Mouse (Mus musculus): Measurements from ENCODE around the gene Ccdc90b. TPM values are rescaled to one million over a fixed set of nuclear protein-coding genes. Genes with fewer than 3 reads are reported as not detected.

Gene Ccdc90b
- polyA plus RNA-seq, 1 experiment from 2014 or later, result 31.7 TPM

- Histone ChIP-seq H3K4me1 (replicated peaks; ENCODE audit: control insufficient read depth, insufficient read depth, low read length) (no peaks in the 10 kb centered on the region), H3K9me3 (ENCODE audit: control insufficient read depth, low read length) (no peaks in the 10 kb centered on the region), H3K27ac (ENCODE audit: low read depth, low read length) (no peak overlapping the region; the same call in 1 of the 2 replicates), H3K27me3 (replicated peaks; ENCODE audit: control insufficient read depth, insufficient read depth, low read length) (no peaks in the 10 kb centered on the region), H3K36me3 (ENCODE audit: control insufficient read depth, insufficient read depth, low read length) (no peaks in the 10 kb centered on the region), H3K4me3 (ENCODE audit: low read depth, low read length) (no peak overlapping the region), H3K9ac (ENCODE audit: low read depth, low read length) (no peak overlapping the region), H3K4me2 (no peak overlapping the region)
- peak; percentile 78 for ATAC-seq (replicated peaks; ENCODE audit: low FRiP score)
- WGBS, result 71% methylated on average over 2 of the region's 2 CpGs
- no peak for DNase-seq (ENCODE audit: low spot score)
Measured at GRCm38 (mm10) chr7:92558744-92559143, 2.2 kb upstream of the Ccdc90b start.

- Histone ChIP-seq H3K27me3 (replicated peaks; ENCODE audit: control insufficient read depth, insufficient read depth, low read length) (no peaks in the 10 kb centered on the region), H3K9me3 (ENCODE audit: control insufficient read depth, low read length) (no peaks in the 10 kb centered on the region), H3K9ac (ENCODE audit: low read depth, low read length) (no peak overlapping the region), H3K4me3 (ENCODE audit: low read depth, low read length) (no peak overlapping the region), H3K4me1 (replicated peaks; ENCODE audit: control insufficient read depth, insufficient read depth, low read length) (no peaks in the 10 kb centered on the region), H3K36me3 (ENCODE audit: control insufficient read depth, insufficient read depth, low read length) (peaks cover 7% of the 10 kb centered on the region), H3K27ac (ENCODE audit: low read depth, low read length) (no peak overlapping the region), H3K4me2 (no peak overlapping the region)
- no peak for DNase-seq (ENCODE audit: low spot score)
- no peak for ATAC-seq (replicated peaks; ENCODE audit: low FRiP score)
- WGBS, result 68% methylated on average over 1 of the region's 1 CpGs
Measured at GRCm38 (mm10) chr7:92566775-92567174, 5.8 kb downstream of the Ccdc90b start.

GRCm38 (mm10) chr7:92580491-92581207, 19.7 kb downstream of the Ccdc90b start:
- Histone ChIP-seq H3K27me3 (replicated peaks; ENCODE audit: control insufficient read depth, insufficient read depth, low read length) (no peaks in the 10 kb centered on the region), H3K9ac (ENCODE audit: low read depth, low read length) (no peak overlapping the region), H3K4me1 (replicated peaks; ENCODE audit: control insufficient read depth, insufficient read depth, low read length) (no peaks in the 10 kb centered on the region), H3K27ac (ENCODE audit: low read depth, low read length) (no peak overlapping the region), H3K9me3 (ENCODE audit: control insufficient read depth, low read length) (no peaks in the 10 kb centered on the region), H3K4me2 (no peak overlapping the region), H3K4me3 (ENCODE audit: low read depth, low read length) (no peak overlapping the region), H3K36me3 (ENCODE audit: control insufficient read depth, insufficient read depth, low read length) (no peaks in the 10 kb centered on the region)
- DNase-seq (ENCODE audit: low spot score) (no peak), ATAC-seq (replicated peaks; ENCODE audit: low FRiP score) (no peak)
- WGBS, result 95% methylated on average over 5 of the region's 5 CpGs

GRCm38 (mm10) chr7:92583567-92583966, 22.6 kb downstream of the Ccdc90b start:
- H3K4me2 ChIP-seq, result no peak overlapping the region
- H3K9me3 ChIP-seq (ENCODE audit: control insufficient read depth, low read length), result no peaks in the 10 kb centered on the region
- no peak for DNase-seq (ENCODE audit: low spot score)
- H3K27ac ChIP-seq (ENCODE audit: low read depth, low read length), result no peak overlapping the region
- ATAC-seq (replicated peaks; ENCODE audit: low FRiP score), result no peak
- H3K4me1 ChIP-seq (replicated peaks; ENCODE audit: control insufficient read depth, insufficient read depth, low read length), result no peaks in the 10 kb centered on the region
- H3K36me3 ChIP-seq (ENCODE audit: control insufficient read depth, insufficient read depth, low read length), result no peaks in the 10 kb centered on the region
- H3K9ac ChIP-seq (ENCODE audit: low read depth, low read length), result no peak overlapping the region
- H3K4me3 ChIP-seq (ENCODE audit: low read depth, low read length), result no peak overlapping the region
- 91% methylated on average over 7 of the region's 7 CpGs for WGBS
- no peaks in the 10 kb centered on the region for H3K27me3 ChIP-seq (replicated peaks; ENCODE audit: control insufficient read depth, insufficient read depth, low read length)

GRCm38 (mm10) chr7:92589986-92590385, 29.0 kb downstream of the Ccdc90b start:
- Histone ChIP-seq H3K27ac (ENCODE audit: low read depth, low read length) (no peak overlapping the region), H3K4me1 (replicated peaks; ENCODE audit: control insufficient read depth, insufficient read depth, low read length) (no peaks in the 10 kb centered on the region), H3K4me3 (ENCODE audit: low read depth, low read length) (no peak overlapping the region), H3K9me3 (ENCODE audit: control insufficient read depth, low read length) (no peaks in the 10 kb centered on the region), H3K27me3 (replicated peaks; ENCODE audit: control insufficient read depth, insufficient read depth, low read length) (no peaks in the 10 kb centered on the region), H3K4me2 (no peak overlapping the region), H3K36me3 (ENCODE audit: control insufficient read depth, insufficient read depth, low read length) (no peaks in the 10 kb centered on the region), H3K9ac (ENCODE audit: low read depth, low read length) (no peak overlapping the region)
- DNase-seq (ENCODE audit: low spot score), result no peak
- WGBS, result 88% methylated on average over 7 of the region's 7 CpGs
- no peak for ATAC-seq (replicated peaks; ENCODE audit: low FRiP score)

- Histone ChIP-seq H3K9me3 (ENCODE audit: control insufficient read depth, low read length) (no peaks in the 10 kb centered on the region), H3K4me1 (replicated peaks; ENCODE audit: control insufficient read depth, insufficient read depth, low read length) (no peaks in the 10 kb centered on the region), H3K36me3 (ENCODE audit: control insufficient read depth, insufficient read depth, low read length) (no peaks in the 10 kb centered on the region), H3K4me2 (no peak overlapping the region), H3K27me3 (replicated peaks; ENCODE audit: control insufficient read depth, insufficient read depth, low read length) (no peaks in the 10 kb centered on the region), H3K9ac (ENCODE audit: low read depth, low read length) (no peak overlapping the region), H3K4me3 (ENCODE audit: low read depth, low read length) (no peak overlapping the region), H3K27ac (ENCODE audit: low read depth, low read length) (no peak overlapping the region)
- ATAC-seq (replicated peaks; ENCODE audit: low FRiP score) (no peak), DNase-seq (ENCODE audit: low spot score) (no peak)
- WGBS, result 77% methylated on average over 2 of the region's 2 CpGs
Measured at GRCm38 (mm10) chr7:92590842-92591241, 29.9 kb downstream of the Ccdc90b start.

- Histone ChIP-seq H3K4me2 (no peak overlapping the region), H3K9me3 (ENCODE audit: control insufficient read depth, low read length) (no peaks in the 10 kb centered on the region), H3K4me1 (replicated peaks; ENCODE audit: control insufficient read depth, insufficient read depth, low read length) (no peaks in the 10 kb centered on the region), H3K4me3 (ENCODE audit: low read depth, low read length) (no peak overlapping the region), H3K27me3 (replicated peaks; ENCODE audit: control insufficient read depth, insufficient read depth, low read length) (no peaks in the 10 kb centered on the region), H3K9ac (ENCODE audit: low read depth, low read length) (no peak overlapping the region), H3K27ac (ENCODE audit: low read depth, low read length) (no peak overlapping the region), H3K36me3 (ENCODE audit: control insufficient read depth, insufficient read depth, low read length) (no peaks in the 10 kb centered on the region)
- 78% methylated on average over 7 of the region's 7 CpGs for WGBS
- ATAC-seq (replicated peaks; ENCODE audit: low FRiP score) (no peak), DNase-seq (ENCODE audit: low spot score) (no peak)
Measured at GRCm38 (mm10) chr7:92604961-92605360, 44.0 kb downstream of the Ccdc90b start.

- no peak overlapping the region for H3K9ac ChIP-seq (ENCODE audit: low read depth, low read length)
- WGBS, result 84% methylated on average over 7 of the region's 7 CpGs
- DNase-seq (ENCODE audit: low spot score) (no peak), ATAC-seq (replicated peaks; ENCODE audit: low FRiP score) (no peak)
- H3K36me3 ChIP-seq (ENCODE audit: control insufficient read depth, insufficient read depth, low read length), result no peaks in the 10 kb centered on the region
- no peak overlapping the region for H3K4me3 ChIP-seq (ENCODE audit: low read depth, low read length)
- no peaks in the 10 kb centered on the region for H3K9me3 ChIP-seq (ENCODE audit: control insufficient read depth, low read length)
- no peak overlapping the region for H3K4me2 ChIP-seq
- H3K4me1 ChIP-seq (replicated peaks; ENCODE audit: control insufficient read depth, insufficient read depth, low read length), result no peaks in the 10 kb centered on the region
- H3K27me3 ChIP-seq (replicated peaks; ENCODE audit: control insufficient read depth, insufficient read depth, low read length), result no peaks in the 10 kb centered on the region
- H3K27ac ChIP-seq (ENCODE audit: low read depth, low read length), result no peak overlapping the region
Measured at GRCm38 (mm10) chr7:92610830-92611229, 49.9 kb downstream of the Ccdc90b start.

GRCm38 (mm10) chr7:92624488-92624887, 63.5 kb downstream of the Ccdc90b start:
- 43% methylated on average over 2 of the region's 2 CpGs for WGBS
- no peaks in the 10 kb centered on the region for H3K9me3 ChIP-seq (ENCODE audit: control insufficient read depth, low read length)
- no peak for DNase-seq (ENCODE audit: low spot score)
- H3K4me3 ChIP-seq (ENCODE audit: low read depth, low read length), result no peak overlapping the region
- H3K4me2 ChIP-seq, result no peak overlapping the region
- H3K36me3 ChIP-seq (ENCODE audit: control insufficient read depth, insufficient read depth, low read length), result no peaks in the 10 kb centered on the region
- H3K4me1 ChIP-seq (replicated peaks; ENCODE audit: control insufficient read depth, insufficient read depth, low read length), result no peaks in the 10 kb centered on the region
- no peak overlapping the region for H3K9ac ChIP-seq (ENCODE audit: low read depth, low read length)
- no peak overlapping the region for H3K27ac ChIP-seq (ENCODE audit: low read depth, low read length)
- ATAC-seq (replicated peaks; ENCODE audit: low FRiP score), result no peak
- H3K27me3 ChIP-seq (replicated peaks; ENCODE audit: control insufficient read depth, insufficient read depth, low read length), result no peaks in the 10 kb centered on the region
